Mouse (Mus musculus) ZHBTc4 (cell line): ENCODE results near the gene Slc16a1.
"Not testable (repeated sequence)": the region's sequence is repeated elsewhere in the genome, so short reads cannot be mapped to it uniquely, and the experiment has no call there.

Source experiments
- DNase-seq: peaks from one replicate; pipeline ENCODE4 v3.0.0-alpha.2; 2011; ENCODE audit warnings: low read depth, low spot score

Slc16a1 gene

GRCm38 (mm10) chr3:104674329-104675220 is 36.1 kb downstream of the Slc16a1 start:
- DNase-seq = peak; percentile 75

GRCm38 (mm10) chr3:104675258-104675851 is 36.9 kb downstream of the Slc16a1 start:
- peak; percentile 80 for DNase-seq

GRCm38 (mm10) chr3:104677781-104678180 is 39.3 kb downstream of the Slc16a1 start:
- no peak for DNase-seq

GRCm38 (mm10) chr3:104678826-104679225 is 40.4 kb downstream of the Slc16a1 start:
- DNase-seq = no peak

GRCm38 (mm10) chr3:104682671-104683504 is 44.4 kb downstream of the Slc16a1 start:
- DNase-seq = peak; percentile 85

GRCm38 (mm10) chr3:104700751-104701335 is 62.4 kb downstream of the Slc16a1 start:
- DNase-seq = peak; percentile 97

GRCm38 (mm10) chr3:104701761-104702160 is 63.3 kb downstream of the Slc16a1 start:
- DNase-seq = no peak

- DNase-seq = no peak
Measured at GRCm38 (mm10) chr3:104703941-104704340, 65.5 kb downstream of the Slc16a1 start.

- no peak for DNase-seq
Measured at GRCm38 (mm10) chr3:104706446-104706845, 68.0 kb downstream of the Slc16a1 start.

GRCm38 (mm10) chr3:104706951-104707771 is 68.7 kb downstream of the Slc16a1 start:
- DNase-seq = not testable (repeated sequence)

GRCm38 (mm10) chr3:104707772-104708144 is 69.3 kb downstream of the Slc16a1 start:
- not testable (repeated sequence) for DNase-seq
